Mouse (Mus musculus): ENCODE measurements around the gene Nfatc3. TPM values are rescaled to one million over a fixed set of nuclear protein-coding genes. Genes with fewer than 3 reads are reported as not detected.

Nfatc3 gene
- polyA plus RNA-seq, 1 experiment from 2014 or later: 5.3 TPM

DNA sequence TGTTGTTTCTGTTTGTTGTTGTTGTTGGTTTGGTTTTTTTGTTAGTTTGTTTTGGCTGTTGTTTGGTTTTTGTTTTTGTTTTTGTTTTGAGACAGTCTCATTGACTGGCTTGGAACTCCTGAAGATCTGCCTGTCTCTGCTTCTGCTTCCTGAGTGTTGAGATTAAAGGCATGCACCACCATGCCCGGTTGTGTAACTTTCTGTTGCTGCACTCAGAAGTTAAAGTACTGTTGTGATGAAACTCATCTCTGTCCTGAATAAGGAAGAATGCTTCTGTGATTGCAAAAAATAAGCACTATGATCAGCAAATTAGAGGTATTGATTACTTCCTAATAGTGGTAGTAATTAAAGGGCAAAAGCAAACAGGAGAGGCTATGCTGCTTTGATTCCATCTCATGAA is 47.6 kb downstream of the Nfatc3 start:
- H3K9me3 ChIP-seq (ENCODE audit: control insufficient read depth, low read length): no peaks in the 10 kb centered on the region
- WGBS: 89% methylated on average over 1 of the region's 1 CpGs
- no peak overlapping the region for H3K4me3 ChIP-seq (replicated peaks; ENCODE audit: low read length)
- no peak overlapping the region for H3K4me2 ChIP-seq (ENCODE audit: low read length)
- H3K36me3 ChIP-seq (ENCODE audit: control insufficient read depth, insufficient read depth): peaks cover 7% of the 10 kb centered on the region
- no peaks in the 10 kb centered on the region for H3K27me3 ChIP-seq (replicated peaks; ENCODE audit: control insufficient read depth, insufficient read depth, low read length)
- H3K9ac ChIP-seq (replicated peaks; ENCODE audit: low read depth, low read length): no peak overlapping the region
- no peaks in the 10 kb centered on the region for H3K4me1 ChIP-seq (replicated peaks; ENCODE audit: control insufficient read depth, insufficient read depth, low read length)
- ATAC-seq: no peak
- H3K27ac ChIP-seq (ENCODE audit: low read length): no peak overlapping the region

DNA sequence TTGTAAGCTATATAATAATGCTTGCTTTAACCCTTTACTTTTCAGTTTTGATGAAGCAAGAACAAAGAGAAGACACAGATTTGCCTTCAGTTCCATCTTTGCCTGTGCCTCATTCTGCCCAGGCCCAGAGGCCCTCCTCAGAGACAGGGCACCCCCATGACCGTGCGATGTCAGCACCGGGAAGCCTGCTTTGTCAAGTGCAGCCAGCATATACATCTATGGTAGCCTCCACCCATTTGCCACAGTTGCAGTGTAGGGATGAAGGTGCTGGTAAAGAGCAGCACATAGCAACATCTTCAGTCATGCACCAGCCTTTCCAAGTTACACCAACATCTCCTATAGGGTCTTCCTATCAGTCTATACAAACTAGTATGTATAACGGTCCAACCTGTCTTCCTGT is 49.4 kb downstream of the Nfatc3 start:
- no peak for ATAC-seq
- WGBS: 97% methylated on average over 4 of the region's 4 CpGs
- Histone ChIP-seq H3K9me3 (ENCODE audit: control insufficient read depth, low read length) (no peaks in the 10 kb centered on the region), H3K4me1 (replicated peaks; ENCODE audit: control insufficient read depth, insufficient read depth, low read length) (no peaks in the 10 kb centered on the region), H3K9ac (replicated peaks; ENCODE audit: low read depth, low read length) (no peak overlapping the region), H3K27me3 (replicated peaks; ENCODE audit: control insufficient read depth, insufficient read depth, low read length) (no peaks in the 10 kb centered on the region), H3K27ac (ENCODE audit: low read length) (no peak overlapping the region), H3K4me3 (replicated peaks; ENCODE audit: low read length) (no peak overlapping the region), H3K36me3 (ENCODE audit: control insufficient read depth, insufficient read depth) (peaks cover 7% of the 10 kb centered on the region), H3K4me2 (ENCODE audit: low read length) (no peak overlapping the region)

GRCm38 (mm10) chr8:106108729-106109128 is 50.1 kb downstream of the Nfatc3 start:
- Histone ChIP-seq H3K9me3 (ENCODE audit: control insufficient read depth, low read length) (no peaks in the 10 kb centered on the region), H3K36me3 (ENCODE audit: control insufficient read depth, insufficient read depth) (peaks cover 7% of the 10 kb centered on the region), H3K4me2 (ENCODE audit: low read length) (no peak overlapping the region), H3K27me3 (replicated peaks; ENCODE audit: control insufficient read depth, insufficient read depth, low read length) (no peaks in the 10 kb centered on the region), H3K4me3 (replicated peaks; ENCODE audit: low read length) (no peak overlapping the region), H3K9ac (replicated peaks; ENCODE audit: low read depth, low read length) (no peak overlapping the region), H3K27ac (ENCODE audit: low read length) (no peak overlapping the region), H3K4me1 (replicated peaks; ENCODE audit: control insufficient read depth, insufficient read depth, low read length) (no peaks in the 10 kb centered on the region)
- ATAC-seq: no peak
- 99% methylated on average over 3 of the region's 3 CpGs for WGBS

- no peak for ATAC-seq
- Histone ChIP-seq H3K4me1 (replicated peaks; ENCODE audit: control insufficient read depth, insufficient read depth, low read length) (no peaks in the 10 kb centered on the region), H3K9ac (replicated peaks; ENCODE audit: low read depth, low read length) (no peak overlapping the region), H3K9me3 (ENCODE audit: control insufficient read depth, low read length) (no peaks in the 10 kb centered on the region), H3K4me2 (ENCODE audit: low read length) (no peak overlapping the region), H3K27ac (ENCODE audit: low read length) (no peak overlapping the region), H3K4me3 (replicated peaks; ENCODE audit: low read length) (no peak overlapping the region), H3K36me3 (ENCODE audit: control insufficient read depth, insufficient read depth) (peaks cover 10% of the 10 kb centered on the region), H3K27me3 (replicated peaks; ENCODE audit: control insufficient read depth, insufficient read depth, low read length) (no peaks in the 10 kb centered on the region)
- WGBS: 78% methylated on average over 2 of the region's 2 CpGs
Measured at GRCm38 (mm10) chr8:106112041-106112440, 53.4 kb downstream of the Nfatc3 start.

DNA sequence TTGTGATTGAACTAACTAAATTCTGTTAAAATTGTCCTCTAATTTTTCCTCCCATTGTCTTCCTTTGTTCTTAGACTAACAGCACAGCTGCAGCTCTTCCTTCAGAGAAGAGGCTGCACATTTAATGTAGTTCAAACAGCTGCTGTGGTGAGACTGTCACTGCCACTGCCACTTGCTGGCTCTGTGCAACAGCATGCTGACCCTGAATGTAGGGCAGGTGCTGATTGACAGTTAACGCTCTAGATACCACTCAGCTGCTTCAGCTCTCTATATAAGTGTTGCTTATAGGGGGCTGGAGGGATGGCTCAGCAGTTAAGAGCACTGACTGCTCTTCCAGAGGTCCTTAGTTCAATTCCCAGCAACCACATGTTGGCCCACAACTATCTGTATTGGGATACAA is 53.9 kb downstream of the Nfatc3 start:
- peaks cover 10% of the 10 kb centered on the region for H3K36me3 ChIP-seq (ENCODE audit: control insufficient read depth, insufficient read depth)
- no peaks in the 10 kb centered on the region for H3K4me1 ChIP-seq (replicated peaks; ENCODE audit: control insufficient read depth, insufficient read depth, low read length)
- H3K9ac ChIP-seq (replicated peaks; ENCODE audit: low read depth, low read length): no peak overlapping the region
- H3K27ac ChIP-seq (ENCODE audit: low read length): no peak overlapping the region
- H3K9me3 ChIP-seq (ENCODE audit: control insufficient read depth, low read length): no peaks in the 10 kb centered on the region
- H3K4me3 ChIP-seq (replicated peaks; ENCODE audit: low read length): no peak overlapping the region
- WGBS: 94% methylated on average over 1 of the region's 1 CpGs
- ATAC-seq: no peak
- no peak overlapping the region for H3K4me2 ChIP-seq (ENCODE audit: low read length)
- H3K27me3 ChIP-seq (replicated peaks; ENCODE audit: control insufficient read depth, insufficient read depth, low read length): no peaks in the 10 kb centered on the region

GRCm38 (mm10) chr8:106115897-106116296 is 57.3 kb downstream of the Nfatc3 start:
- ATAC-seq: no peak
- no peak overlapping the region for H3K9ac ChIP-seq (replicated peaks; ENCODE audit: low read depth, low read length)
- no peak overlapping the region for H3K4me3 ChIP-seq (replicated peaks; ENCODE audit: low read length)
- H3K4me2 ChIP-seq (ENCODE audit: low read length): no peak overlapping the region
- no peaks in the 10 kb centered on the region for H3K4me1 ChIP-seq (replicated peaks; ENCODE audit: control insufficient read depth, insufficient read depth, low read length)
- H3K27me3 ChIP-seq (replicated peaks; ENCODE audit: control insufficient read depth, insufficient read depth, low read length): no peaks in the 10 kb centered on the region
- peaks cover 3% of the 10 kb centered on the region; the same call in 1 of the 2 replicates for H3K36me3 ChIP-seq (ENCODE audit: control insufficient read depth, insufficient read depth)
- WGBS: 96% methylated on average over 3 of the region's 3 CpGs
- H3K9me3 ChIP-seq (ENCODE audit: control insufficient read depth, low read length): no peaks in the 10 kb centered on the region
- no peak overlapping the region for H3K27ac ChIP-seq (ENCODE audit: low read length)

GRCm38 (mm10) chr8:106123443-106123842 is 64.8 kb downstream of the Nfatc3 start:
- Histone ChIP-seq H3K4me2 (ENCODE audit: low read length) (no peak overlapping the region), H3K27me3 (replicated peaks; ENCODE audit: control insufficient read depth, insufficient read depth, low read length) (no peaks in the 10 kb centered on the region), H3K27ac (ENCODE audit: low read length) (no peak overlapping the region), H3K9me3 (ENCODE audit: control insufficient read depth, low read length) (no peaks in the 10 kb centered on the region), H3K36me3 (ENCODE audit: control insufficient read depth, insufficient read depth) (0 out of 2 replicates have a peak, but pooled peaks cover under 1% of the 10 kb centered on the region), H3K4me1 (replicated peaks; ENCODE audit: control insufficient read depth, insufficient read depth, low read length) (no peaks in the 10 kb centered on the region), H3K4me3 (replicated peaks; ENCODE audit: low read length) (no peak overlapping the region), H3K9ac (replicated peaks; ENCODE audit: low read depth, low read length) (no peak overlapping the region)
- WGBS: 84% methylated on average over 3 of the region's 3 CpGs
- ATAC-seq: no peak

GRCm38 (mm10) chr8:106126055-106126454 is 67.4 kb downstream of the Nfatc3 start:
- ATAC-seq: no peak
- no peak overlapping the region for H3K27ac ChIP-seq (ENCODE audit: low read length)
- 85% methylated on average over 1 of the region's 1 CpGs for WGBS
- no peak overlapping the region for H3K4me3 ChIP-seq (replicated peaks; ENCODE audit: low read length)
- no peak overlapping the region for H3K4me2 ChIP-seq (ENCODE audit: low read length)
- H3K4me1 ChIP-seq (replicated peaks; ENCODE audit: control insufficient read depth, insufficient read depth, low read length): no peaks in the 10 kb centered on the region
- peaks cover 5% of the 10 kb centered on the region; the same call in 1 of the 2 replicates for H3K36me3 ChIP-seq (ENCODE audit: control insufficient read depth, insufficient read depth)
- no peaks in the 10 kb centered on the region for H3K27me3 ChIP-seq (replicated peaks; ENCODE audit: control insufficient read depth, insufficient read depth, low read length)
- H3K9me3 ChIP-seq (ENCODE audit: control insufficient read depth, low read length): no peaks in the 10 kb centered on the region
- H3K9ac ChIP-seq (replicated peaks; ENCODE audit: low read depth, low read length): no peak overlapping the region

DNA sequence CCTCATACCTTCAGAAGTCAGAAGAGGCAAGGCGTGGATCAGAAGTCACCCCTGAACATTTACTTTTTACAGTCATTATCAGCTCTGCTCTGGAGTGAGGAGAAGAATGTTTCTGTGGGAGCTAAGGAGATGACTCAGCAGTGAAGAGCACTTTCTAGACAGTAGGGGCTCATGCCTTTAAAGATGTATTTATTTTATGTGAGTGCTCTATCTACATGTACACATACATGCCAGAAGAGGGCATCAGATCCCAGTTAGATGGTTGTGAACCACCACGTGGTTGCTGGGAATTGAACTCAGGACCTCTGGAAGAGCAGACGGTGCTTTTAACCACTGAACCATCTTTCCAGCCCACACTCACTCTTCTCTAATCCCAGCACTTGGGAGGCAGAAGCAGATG is 68.4 kb downstream of the Nfatc3 start:
- H3K9me3 ChIP-seq (ENCODE audit: control insufficient read depth, low read length): no peaks in the 10 kb centered on the region
- H3K27me3 ChIP-seq (replicated peaks; ENCODE audit: control insufficient read depth, insufficient read depth, low read length): no peaks in the 10 kb centered on the region
- no peaks in the 10 kb centered on the region for H3K4me1 ChIP-seq (replicated peaks; ENCODE audit: control insufficient read depth, insufficient read depth, low read length)
- no peak overlapping the region for H3K4me2 ChIP-seq (ENCODE audit: low read length)
- peaks cover 5% of the 10 kb centered on the region; the same call in 1 of the 2 replicates for H3K36me3 ChIP-seq (ENCODE audit: control insufficient read depth, insufficient read depth)
- 78% methylated on average over 3 of the region's 3 CpGs for WGBS
- H3K27ac ChIP-seq (ENCODE audit: low read length): no peak overlapping the region
- no peak overlapping the region for H3K4me3 ChIP-seq (replicated peaks; ENCODE audit: low read length)
- no peak for ATAC-seq
- H3K9ac ChIP-seq (replicated peaks; ENCODE audit: low read depth, low read length): no peak overlapping the region

DNA sequence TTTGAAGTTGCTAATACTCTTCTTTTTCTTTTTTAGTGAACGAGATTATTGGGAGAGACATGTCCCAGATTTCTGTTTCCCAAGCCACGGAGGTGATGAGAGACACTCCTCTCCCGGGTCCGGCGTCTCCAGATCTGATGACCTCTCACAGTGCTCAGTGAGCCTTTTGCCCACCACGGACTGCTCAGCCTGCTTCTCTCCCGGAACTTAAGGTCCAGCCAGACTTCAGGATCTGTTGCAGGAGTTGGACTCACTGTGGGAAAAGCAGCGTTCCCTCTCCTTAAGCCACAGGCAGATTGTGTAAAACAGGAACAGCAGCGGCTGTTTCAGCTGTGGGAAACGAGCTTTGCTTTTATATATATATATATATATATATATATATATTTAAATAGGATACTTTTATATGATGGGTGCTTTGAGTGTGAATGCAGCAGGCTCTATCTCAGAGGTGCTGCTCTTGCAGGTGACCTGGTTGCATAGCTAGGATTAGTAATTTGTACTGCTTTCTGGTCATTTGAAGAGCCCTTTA is 69.3 kb downstream of the Nfatc3 start:
- Histone ChIP-seq H3K36me3 (ENCODE audit: control insufficient read depth, insufficient read depth) (peaks cover 5% of the 10 kb centered on the region; the same call in 1 of the 2 replicates), H3K9me3 (ENCODE audit: control insufficient read depth, low read length) (no peaks in the 10 kb centered on the region), H3K4me3 (replicated peaks; ENCODE audit: low read length) (no peak overlapping the region), H3K9ac (replicated peaks; ENCODE audit: low read depth, low read length) (no peak overlapping the region), H3K27ac (ENCODE audit: low read length) (no peak overlapping the region), H3K4me1 (replicated peaks; ENCODE audit: control insufficient read depth, insufficient read depth, low read length) (no peaks in the 10 kb centered on the region), H3K4me2 (ENCODE audit: low read length) (no peak overlapping the region), H3K27me3 (replicated peaks; ENCODE audit: control insufficient read depth, insufficient read depth, low read length) (no peaks in the 10 kb centered on the region)
- 90% methylated on average over 10 of the region's 10 CpGs for WGBS
- no peak for ATAC-seq

All from forebrain, embryonic 16.5 days (tissue).